ENCODE assay signal across 8 mouse cellular contexts in genomic region chr6:13839345-13840054, GRCm38 (mm10). TPM values are rescaled to one million over a fixed set of nuclear protein-coding genes. Genes with fewer than 3 reads are reported as not detected.
DNase-seq lines count a peak whose midpoint lies in the region; ATAC-seq and TF ChIP-seq lines count a peak whose summit lies in the region.

Gpr85 (minus strand) TSS chr6:13839942.

- no peaks in the 10 kb centered on the region for H3K27me3 ChIP-seq in lung, postnatal 0 days (replicated peaks; ENCODE audit: insufficient read depth, low read length)
- H3K27me3 ChIP-seq in midbrain, embryonic 13.5 days, result no peaks in the 10 kb centered on the region

- ATAC-seq in lung, postnatal 0 days, result no peak
- ATAC-seq in midbrain, embryonic 13.5 days, result 0 out of 2 replicates have a peak, but pooled peaks have one; percentile 1

- H3K4me1 ChIP-seq in lung, postnatal 0 days (ENCODE audit: insufficient read depth, low read depth, low read length), result no peaks in the 10 kb centered on the region
- peaks cover 26% of the 10 kb centered on the region for H3K4me1 ChIP-seq in midbrain, embryonic 13.5 days (replicated peaks)

- peak; percentile 18 for DNase-seq in lung, postnatal 0 days (ENCODE audit: low spot score)
- DNase-seq in lung, postnatal 14 days, result no peak
- peak; percentile 42 for DNase-seq in cerebellum, adult 11-12 months
- peak; percentile 7 to 11 for DNase-seq in frontal cortex, postnatal 10 days (ENCODE audit: low spot score in 2 of 2)
- peak; percentile 16 to 22 for DNase-seq in layer of hippocampus, postnatal 25 days (ENCODE audit: extremely low spot score in 1 of 2, low spot score in 1 of 2)
- DNase-seq in gastrocnemius, adult 18-20 months (ENCODE audit: low spot score), result no peak
- DNase-seq in adrenal gland, postnatal 14 days, result no peak

- H3K36me3 ChIP-seq in lung, postnatal 0 days (ENCODE audit: insufficient read depth, low read length), result no peaks in the 10 kb centered on the region
- H3K36me3 ChIP-seq in midbrain, embryonic 13.5 days, result no peaks in the 10 kb centered on the region

- peak within 1 kb of the TSS; percentile 59 for H3K4me3 ChIP-seq in lung, postnatal 0 days (ENCODE audit: low read depth, low read length)
- peak within 1 kb of the TSS; percentile 66 for H3K4me3 ChIP-seq in midbrain, embryonic 13.5 days (replicated peaks)

- 41% methylated on average over 18 of the region's 18 CpGs for WGBS in lung, postnatal 0 days
- WGBS in midbrain, embryonic 13.5 days, result 42% methylated on average over 18 of the region's 18 CpGs

- H3K27ac ChIP-seq in lung, postnatal 0 days (ENCODE audit: low read length), result no peak within 1 kb of the TSS
- H3K27ac ChIP-seq in midbrain, embryonic 13.5 days, result peak within 1 kb of the TSS; percentile 99

- TF ChIP-seq CTCF in lung, postnatal 0 days (IDR thresholded peaks at IDR 0.05), result no peak

- H3K9ac ChIP-seq in lung, postnatal 0 days (replicated peaks; ENCODE audit: low read depth), result peak within 1 kb of the TSS; percentile 39
- peak within 1 kb of the TSS; percentile 93 for H3K9ac ChIP-seq in midbrain, embryonic 13.5 days (replicated peaks)

- peak within 1 kb of the TSS; percentile 85 for H3K4me2 ChIP-seq in lung, postnatal 0 days (replicated peaks; ENCODE audit: low read depth, low read length)
- H3K4me2 ChIP-seq in midbrain, embryonic 13.5 days (replicated peaks), result peak within 1 kb of the TSS; percentile 65

- TF ChIP-seq EP300 in lung, postnatal 0 days (IDR thresholded peaks at IDR 0.05), result no peak

- no peaks in the 10 kb centered on the region for H3K9me3 ChIP-seq in lung, postnatal 0 days (ENCODE audit: low read length)
- no peaks in the 10 kb centered on the region for H3K9me3 ChIP-seq in midbrain, embryonic 13.5 days

RNA-seq across cellular contexts. Expression of gene Gpr85, which starts in this region (rescaled TPM):
- 1.3 and 1.9 TPM in 2 replicates for polyA plus RNA-seq in lung, postnatal 0 days (2015; fragmentation: Nextera tagmentation; extraction: Ambion mirVana)
- total RNA-seq in layer of hippocampus, postnatal 25 days (2021), result 10 to 100 TPM; 39.0 to 44.6 TPM
- polyA plus RNA-seq in midbrain, embryonic 13.5 days (2015; fragmentation: Nextera tagmentation; extraction: Ambion mirVana), result 79.9 and 87.6 TPM in 2 replicates
- under 1 TPM in 1 of 2 experiments, not detected in 1; 0.17 TPM for total RNA-seq in gastrocnemius, adult 18-20 months (2021)
- total RNA-seq in adrenal gland, postnatal 14 days (2021), result 0.67 and 1.5 TPM in 2 replicates

Comparison
In these comparisons a context has a peak if more than half of its experiments do, and no peak if none do; other contexts are left out.
1. RNA of gene Gpr85 (total RNA-seq): 39.0 to 44.6 TPM in layer of hippocampus, postnatal 25 days; 0.67 to 1.5 TPM in adrenal gland, postnatal 14 days and 0.17 TPM in gastrocnemius, adult 18-20 months; every median in the first group is over 10 times any median in the second.
2. RNA of gene Gpr85 (polyA plus RNA-seq): 79.9 to 87.6 TPM in midbrain, embryonic 13.5 days; 1.3 to 1.9 TPM in lung, postnatal 0 days; every median in the first group is over 10 times any median in the second.
3. DNase-seq: peak in lung, postnatal 0 days (single experiment), cerebellum, adult 11-12 months (single experiment), frontal cortex, postnatal 10 days (2 of 2) and layer of hippocampus, postnatal 25 days (2 of 2); none in lung, postnatal 14 days (single experiment), gastrocnemius, adult 18-20 months (single experiment) and adrenal gland, postnatal 14 days (single experiment).